Mouse (Mus musculus) intestine, embryonic 15.5 days (tissue): Measurements from ENCODE around the gene Pcsk6. TPM values are rescaled to one million over a fixed set of nuclear protein-coding genes. Genes with fewer than 3 reads are reported as not detected.

Experiments
- ATAC-seq: fragments of 200-750 bp; cut with Nextera tagmentation; 2 replicates; pipeline ENCODE4 v1.8.0; 2017; ENCODE audit warnings: moderate TSS enrichment, moderate library complexity
- H3K27ac ChIP-seq: fragments of 300-500 bp; sonication (generic); 2 replicates; pipeline ENCODE4 v1.5.1; 2015; ENCODE audit warnings: mild to moderate bottlenecking, inconsistent platforms
- H3K27me3 ChIP-seq: fragments of 300-500 bp; sonication (generic); replicated peaks from 2 replicates; pipeline ENCODE4 v1.6.1; 2015; ENCODE audit warnings: inconsistent platforms
- H3K36me3 ChIP-seq: fragments of 300-500 bp; sonication (generic); 2 replicates; pipeline ENCODE4 v1.6.1; 2015; ENCODE audit warnings: inconsistent platforms
- H3K4me1 ChIP-seq: fragments of 300-500 bp; sonication (generic); replicated peaks from 2 replicates; pipeline ENCODE4 v1.6.1; 2015; ENCODE audit warnings: inconsistent platforms
- H3K4me2 ChIP-seq: fragments of 300-500 bp; sonication (generic); replicated peaks from 2 replicates; pipeline ENCODE4 v1.6.1; 2015; ENCODE audit warnings: mild to moderate bottlenecking, inconsistent platforms
- H3K4me3 ChIP-seq: fragments of 300-500 bp; sonication (generic); replicated peaks from 2 replicates; pipeline ENCODE4 v1.5.1; 2015; ENCODE audit warnings: inconsistent platforms
- H3K9ac ChIP-seq: fragments of 300-500 bp; sonication (generic); 2 replicates; pipeline ENCODE4 v1.6.1; 2015; ENCODE audit warnings: inconsistent platforms
- H3K9me3 ChIP-seq: fragments of 300-500 bp; sonication (generic); 2 replicates; pipeline ENCODE4 v1.6.1; 2016; ENCODE audit warnings: inconsistent platforms
- WGBS: fragments of 180-500 bp; shearing (Covaris S2); methylation state at CpG from one replicate; pipeline ENCODE4 v1.1.7; 2015; 5-methylcytosine and 5-hydroxymethylcytosine counted together
- polyA plus RNA-seq: library from polyadenylated mRNA; unstranded; fragments of >200 nt; fragmentation: Nextera tagmentation; extraction: Ambion mirVana; gene quantifications from 2 replicates; pipeline ENCODE4 v1.2.1, GENCODE M21; 2015

Gene Pcsk6
- polyA plus RNA-seq, 1 experiment from 2014 or later = 2.6 TPM

- no peaks in the 10 kb centered on the region for H3K9me3 ChIP-seq
- no peak overlapping the region for H3K9ac ChIP-seq
- peaks cover 8% of the 10 kb centered on the region; the same call in 1 of the 2 replicates for H3K27me3 ChIP-seq
- no peaks in the 10 kb centered on the region for H3K36me3 ChIP-seq
- ATAC-seq = no peak
- H3K27ac ChIP-seq = no peak overlapping the region
- no peak overlapping the region for H3K4me2 ChIP-seq
- no peaks in the 10 kb centered on the region for H3K4me1 ChIP-seq
- 77% methylated on average over 5 of the region's 5 CpGs for WGBS
- H3K4me3 ChIP-seq = no peak overlapping the region
Measured at GRCm38 (mm10) chr7:65870227-65870626, 8.7 kb downstream of the Pcsk6 start.

- ATAC-seq = no peak
- WGBS = 64% methylated on average over 10 of the region's 10 CpGs
- Histone ChIP-seq H3K4me1 (no peaks in the 10 kb centered on the region), H3K4me3 (no peak overlapping the region), H3K9ac (no peak overlapping the region), H3K27ac (no peak overlapping the region), H3K9me3 (no peaks in the 10 kb centered on the region), H3K36me3 (no peaks in the 10 kb centered on the region), H3K4me2 (no peak overlapping the region), H3K27me3 (peaks cover 4% of the 10 kb centered on the region; the same call in 1 of the 2 replicates)
Measured at GRCm38 (mm10) chr7:65870928-65871580, 9.5 kb downstream of the Pcsk6 start.

GRCm38 (mm10) chr7:65871851-65872250 lies 10.3 kb downstream of the Pcsk6 start:
- no peak overlapping the region for H3K9ac ChIP-seq
- 88% methylated on average over 2 of the region's 2 CpGs for WGBS
- no peaks in the 10 kb centered on the region for H3K4me1 ChIP-seq
- no peak overlapping the region for H3K27ac ChIP-seq
- no peak overlapping the region for H3K4me2 ChIP-seq
- no peaks in the 10 kb centered on the region for H3K36me3 ChIP-seq
- peaks cover 7% of the 10 kb centered on the region for H3K27me3 ChIP-seq
- no peak for ATAC-seq
- H3K4me3 ChIP-seq = no peak overlapping the region
- no peaks in the 10 kb centered on the region for H3K9me3 ChIP-seq

- Histone ChIP-seq H3K4me1 (no peaks in the 10 kb centered on the region), H3K27me3 (peaks cover 7% of the 10 kb centered on the region), H3K27ac (no peak overlapping the region), H3K9me3 (no peaks in the 10 kb centered on the region), H3K4me2 (no peak overlapping the region), H3K9ac (no peak overlapping the region), H3K4me3 (no peak overlapping the region), H3K36me3 (no peaks in the 10 kb centered on the region)
- WGBS = 74% methylated on average over 6 of the region's 6 CpGs
- peak; percentile 82 for ATAC-seq
Measured at GRCm38 (mm10) chr7:65873176-65873845, 11.8 kb downstream of the Pcsk6 start.

- peak; percentile 38; the same call in 1 of the 2 replicates for ATAC-seq
- 69% methylated on average over 2 of the region's 2 CpGs for WGBS
- Histone ChIP-seq H3K36me3 (no peaks in the 10 kb centered on the region), H3K9me3 (no peaks in the 10 kb centered on the region), H3K4me1 (no peaks in the 10 kb centered on the region), H3K4me2 (no peak overlapping the region), H3K4me3 (no peak overlapping the region), H3K27me3 (peaks cover 9% of the 10 kb centered on the region), H3K27ac (no peak overlapping the region), H3K9ac (no peak overlapping the region)
Measured at GRCm38 (mm10) chr7:65873902-65874301, 12.4 kb downstream of the Pcsk6 start.

- H3K27me3 ChIP-seq = peaks cover 10% of the 10 kb centered on the region
- no peak for ATAC-seq
- no peaks in the 10 kb centered on the region; the same call in 1 of the 2 replicates for H3K4me1 ChIP-seq
- no peaks in the 10 kb centered on the region for H3K36me3 ChIP-seq
- no peak overlapping the region for H3K4me3 ChIP-seq
- no peaks in the 10 kb centered on the region for H3K9me3 ChIP-seq
- H3K4me2 ChIP-seq = no peak overlapping the region
- no peak overlapping the region for H3K9ac ChIP-seq
- 80% methylated on average over 3 of the region's 3 CpGs for WGBS
- H3K27ac ChIP-seq = no peak overlapping the region
Measured at GRCm38 (mm10) chr7:65876596-65876995, 15.1 kb downstream of the Pcsk6 start.

- ATAC-seq = no peak
- no peak overlapping the region for H3K27ac ChIP-seq
- 65% methylated on average over 4 of the region's 4 CpGs for WGBS
- H3K9ac ChIP-seq = no peak overlapping the region
- H3K4me1 ChIP-seq = no peaks in the 10 kb centered on the region; the same call in 1 of the 2 replicates
- H3K36me3 ChIP-seq = no peaks in the 10 kb centered on the region
- peaks cover 19% of the 10 kb centered on the region for H3K27me3 ChIP-seq
- H3K9me3 ChIP-seq = no peaks in the 10 kb centered on the region
- no peak overlapping the region for H3K4me3 ChIP-seq
- no peak overlapping the region for H3K4me2 ChIP-seq
Measured at GRCm38 (mm10) chr7:65878234-65878633, 16.7 kb downstream of the Pcsk6 start.

- Histone ChIP-seq H3K27me3 (peaks cover 20% of the 10 kb centered on the region), H3K9me3 (no peaks in the 10 kb centered on the region), H3K36me3 (no peaks in the 10 kb centered on the region), H3K4me2 (no peak overlapping the region), H3K9ac (no peak overlapping the region), H3K27ac (no peak overlapping the region), H3K4me1 (no peaks in the 10 kb centered on the region; the same call in 1 of the 2 replicates), H3K4me3 (no peak overlapping the region)
- WGBS = 73% methylated on average over 9 of the region's 9 CpGs
- ATAC-seq = no peak
Measured at GRCm38 (mm10) chr7:65879330-65879729, 17.8 kb downstream of the Pcsk6 start.

- peaks cover 22% of the 10 kb centered on the region for H3K27me3 ChIP-seq
- ATAC-seq = peak; percentile 77
- no peaks in the 10 kb centered on the region; the same call in 1 of the 2 replicates for H3K4me1 ChIP-seq
- no peak overlapping the region for H3K27ac ChIP-seq
- H3K4me2 ChIP-seq = no peak overlapping the region
- 46% methylated on average over 5 of the region's 5 CpGs for WGBS
- H3K9ac ChIP-seq = no peak overlapping the region
- no peaks in the 10 kb centered on the region for H3K9me3 ChIP-seq
- no peaks in the 10 kb centered on the region for H3K36me3 ChIP-seq
- no peak overlapping the region for H3K4me3 ChIP-seq
Measured at GRCm38 (mm10) chr7:65880666-65881289, 19.2 kb downstream of the Pcsk6 start.

GRCm38 (mm10) chr7:65881290-65881688 lies 19.8 kb downstream of the Pcsk6 start:
- H3K4me1 ChIP-seq = no peaks in the 10 kb centered on the region; the same call in 1 of the 2 replicates
- H3K4me3 ChIP-seq = no peak overlapping the region
- no peaks in the 10 kb centered on the region for H3K36me3 ChIP-seq
- WGBS = 50% methylated on average over 12 of the region's 12 CpGs
- H3K9me3 ChIP-seq = no peaks in the 10 kb centered on the region
- peaks cover 22% of the 10 kb centered on the region for H3K27me3 ChIP-seq
- ATAC-seq = peak; percentile 72; the same call in 1 of the 2 replicates
- H3K9ac ChIP-seq = no peak overlapping the region
- H3K4me2 ChIP-seq = no peak overlapping the region
- no peak overlapping the region for H3K27ac ChIP-seq

GRCm38 (mm10) chr7:65884928-65885327 lies 23.4 kb downstream of the Pcsk6 start:
- H3K4me3 ChIP-seq = no peak overlapping the region
- H3K27ac ChIP-seq = no peak overlapping the region
- H3K36me3 ChIP-seq = no peaks in the 10 kb centered on the region
- WGBS = 67% methylated on average over 4 of the region's 4 CpGs
- H3K27me3 ChIP-seq = peaks cover 13% of the 10 kb centered on the region
- no peaks in the 10 kb centered on the region; the same call in 1 of the 2 replicates for H3K4me1 ChIP-seq
- H3K9ac ChIP-seq = no peak overlapping the region
- no peak for ATAC-seq
- H3K9me3 ChIP-seq = no peaks in the 10 kb centered on the region
- H3K4me2 ChIP-seq = no peak overlapping the region

GRCm38 (mm10) chr7:65885819-65886218 lies 24.3 kb downstream of the Pcsk6 start:
- WGBS = 88% methylated on average over 6 of the region's 6 CpGs

More at GRCm38 (mm10) chr7:65885819-65886218, 24.3 kb downstream of the Pcsk6 start:
- H3K4me3 ChIP-seq = no peak overlapping the region
- no peak overlapping the region for H3K9ac ChIP-seq
- no peak for ATAC-seq
- H3K4me2 ChIP-seq = no peak overlapping the region
- peaks cover 13% of the 10 kb centered on the region for H3K27me3 ChIP-seq
- no peaks in the 10 kb centered on the region for H3K36me3 ChIP-seq
- H3K9me3 ChIP-seq = no peaks in the 10 kb centered on the region
- no peaks in the 10 kb centered on the region; the same call in 1 of the 2 replicates for H3K4me1 ChIP-seq
- no peak overlapping the region for H3K27ac ChIP-seq
